Mouse (Mus musculus): ENCODE data around the gene Espl1.

- TF ChIP-seq POLR2A (IDR thresholded peaks at IDR 0.05; ENCODE audit: extremely low read depth, insufficient read depth, low read length) (no peak), CTCF (IDR thresholded peaks at IDR 0.05; ENCODE audit: low read depth, low read length) (no peak)
These were observed 28.8 kb downstream of the Espl1 start for GRCm38 (mm10) chr15:102324654-102325473.

Data from liver, adult 2 months (tissue).